Mouse (Mus musculus) thymus, postnatal 25 days (tissue): Measurements from ENCODE around the gene Atxn7l3b.
"Not testable (repeated sequence)": the region's sequence is repeated elsewhere in the genome, so short reads cannot be mapped to it uniquely, and the experiment has no call there.

Experiments
- DNase-seq: peaks from one replicate; pipeline ENCODE4 v3.0.0; 2022

Atxn7l3b gene

DNA sequence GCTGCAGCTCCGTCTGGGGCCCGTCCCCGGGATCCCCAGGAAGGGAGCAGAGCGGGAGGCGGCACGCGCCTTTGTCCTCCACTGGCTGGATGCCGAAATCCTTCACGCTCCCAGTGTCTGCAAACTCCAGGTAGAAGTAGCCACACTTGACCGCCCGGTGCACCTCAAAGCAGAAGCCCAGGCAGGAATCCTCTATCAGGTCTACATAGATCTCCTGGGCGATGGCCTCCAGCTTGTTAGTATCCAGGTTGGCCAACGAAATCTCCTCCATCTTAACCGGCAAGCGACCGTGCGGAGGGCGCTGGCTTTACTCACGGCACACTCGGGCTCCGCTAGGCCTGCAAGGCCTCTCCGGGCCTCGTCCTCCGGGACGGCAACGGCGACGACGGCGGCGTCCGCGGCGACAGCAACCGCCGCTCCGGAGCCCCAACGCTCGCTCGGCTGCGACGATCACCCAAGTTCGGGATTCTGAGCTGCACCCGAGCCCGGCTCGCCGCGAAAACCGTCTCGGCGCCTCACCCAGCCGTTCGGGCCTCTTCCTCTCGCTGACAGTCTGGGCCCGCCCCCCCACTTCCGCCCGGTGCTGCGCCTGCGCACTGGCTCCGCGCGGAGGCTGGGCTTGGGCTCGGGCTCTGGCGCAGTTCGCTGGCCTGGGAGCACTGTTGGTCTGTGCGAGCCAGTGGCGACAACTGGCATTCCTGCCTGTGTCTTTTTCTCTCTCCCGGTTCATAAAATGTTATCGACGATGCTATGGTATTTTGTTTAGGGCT lies at the start of gene Atxn7l3b:
Gene Atxn7l3b, minus strand, starts transcription at position 550 of the 770 bp plus-strand sequence.
- peak; percentile 96 for DNase-seq

DNA sequence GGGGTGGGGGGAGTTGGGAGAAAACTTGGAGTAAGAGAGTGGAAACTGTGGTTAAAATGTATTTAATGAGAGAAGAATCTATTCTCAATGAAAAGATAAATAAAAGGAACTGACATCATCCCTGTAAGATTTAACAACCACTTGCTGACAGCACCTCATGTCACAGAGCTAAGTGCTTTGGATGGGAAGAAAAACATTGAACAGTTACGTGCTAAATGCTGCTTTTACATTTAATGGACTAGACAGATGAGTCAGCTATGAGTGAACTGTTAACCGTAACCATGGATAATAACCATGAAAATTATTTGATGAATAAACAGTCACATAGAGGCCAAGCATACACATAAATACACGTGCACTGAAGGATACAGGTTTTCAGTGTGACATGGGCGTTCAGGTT lies 48.8 kb upstream of the Atxn7l3b start:
- DNase-seq = no peak

DNA sequence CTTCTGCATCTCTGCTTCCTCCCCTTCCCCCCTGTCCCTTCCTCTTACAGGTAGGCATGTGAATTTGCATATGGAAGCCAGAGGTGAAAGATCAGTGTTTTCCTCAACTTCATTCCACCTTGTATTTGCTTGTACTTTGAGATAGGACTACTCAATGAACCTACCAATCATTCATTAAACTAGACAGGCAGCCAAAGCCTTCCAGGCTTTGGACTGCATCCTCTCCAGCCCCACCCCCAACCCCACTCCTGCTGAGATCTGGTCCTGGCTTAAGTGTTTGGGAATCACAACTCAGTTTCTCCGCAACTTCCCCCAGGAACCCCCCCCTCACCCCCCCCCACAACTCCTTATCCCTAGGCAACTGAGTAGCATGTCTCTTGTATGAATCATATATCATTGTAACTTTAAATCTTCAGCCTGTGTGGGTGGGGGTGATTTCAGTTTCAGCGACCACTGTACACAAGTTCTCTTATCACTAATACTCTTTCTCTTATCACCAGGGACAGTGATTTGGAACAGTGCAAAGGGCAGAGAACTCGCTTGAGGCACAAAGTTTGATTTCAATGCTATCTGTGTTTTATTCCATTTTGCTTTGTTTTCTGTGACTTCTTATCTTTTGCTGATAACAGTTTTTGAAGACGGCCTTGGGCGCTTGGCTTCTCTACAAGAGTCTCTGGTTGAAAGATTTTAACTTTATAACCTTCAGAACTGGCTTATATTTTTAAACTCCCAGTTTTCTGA lies 44.7 kb upstream of the Atxn7l3b start:
- DNase-seq = no peak

DNA sequence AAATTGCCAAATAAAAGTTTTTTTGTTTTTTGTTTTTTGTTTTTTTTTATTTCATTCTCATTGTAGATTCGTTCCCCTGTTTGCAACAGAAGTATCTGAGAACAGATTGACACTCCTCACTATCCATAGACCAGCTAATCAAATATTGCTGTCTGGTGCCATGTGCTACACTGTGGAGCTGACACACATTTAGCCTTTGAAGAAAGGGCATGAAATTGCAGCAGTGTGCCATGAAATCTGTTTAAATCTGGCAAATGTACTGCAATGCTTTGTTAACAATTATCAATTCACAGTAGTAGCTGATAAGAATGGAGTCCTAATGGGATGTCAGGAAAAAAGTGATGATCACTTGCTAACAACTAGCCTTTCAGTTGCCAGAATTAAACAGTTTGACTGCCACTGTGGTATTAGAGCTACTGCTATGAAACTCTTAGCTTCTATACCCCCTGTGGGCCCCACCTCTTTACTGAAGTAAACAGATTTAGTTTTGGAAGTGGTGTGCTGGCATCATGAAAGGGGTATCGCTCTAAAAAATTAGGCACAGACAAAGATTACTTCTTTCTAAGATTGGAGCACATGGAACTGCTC lies 41.3 kb upstream of the Atxn7l3b start:
- DNase-seq = no peak

DNA sequence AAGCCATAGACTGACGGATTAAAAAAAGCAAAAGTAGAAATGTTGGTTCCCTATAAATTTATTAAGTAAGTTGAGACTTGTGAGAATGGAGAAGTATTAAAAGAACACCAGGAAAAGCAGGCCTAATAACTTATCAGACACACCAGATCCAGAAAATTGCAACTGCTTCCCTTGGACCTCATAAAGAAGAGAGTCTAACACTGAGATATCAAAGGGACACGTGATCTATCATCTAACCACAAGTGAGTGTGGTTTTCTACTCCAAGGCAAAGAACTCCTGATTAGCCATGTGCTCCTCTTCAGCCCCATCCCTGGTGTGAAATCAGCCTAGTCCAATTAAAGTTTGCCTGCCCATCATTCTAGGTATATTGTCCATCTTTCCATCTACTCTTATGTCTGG lies 38.8 kb upstream of the Atxn7l3b start:
- no peak for DNase-seq

DNA sequence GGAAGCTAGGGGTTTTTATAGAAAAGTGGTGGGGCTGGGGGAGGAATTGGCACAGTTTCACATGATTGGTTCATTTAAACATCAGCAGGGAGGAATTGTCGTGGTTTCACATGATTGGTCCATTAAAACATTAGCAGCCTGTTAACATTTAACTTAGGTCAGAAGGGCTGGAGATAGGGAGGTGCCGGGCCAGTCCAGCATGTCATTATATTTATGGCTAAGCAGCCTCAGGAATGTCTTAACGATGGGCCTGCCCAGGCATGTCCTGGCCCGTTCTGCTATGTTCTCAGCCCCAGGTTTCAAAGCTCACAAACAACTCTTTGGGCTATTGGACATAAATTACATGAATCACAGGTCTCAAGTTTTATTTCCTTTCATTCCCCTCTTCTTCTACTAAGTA lies 33.4 kb upstream of the Atxn7l3b start:
- not testable (repeated sequence) for DNase-seq

DNA sequence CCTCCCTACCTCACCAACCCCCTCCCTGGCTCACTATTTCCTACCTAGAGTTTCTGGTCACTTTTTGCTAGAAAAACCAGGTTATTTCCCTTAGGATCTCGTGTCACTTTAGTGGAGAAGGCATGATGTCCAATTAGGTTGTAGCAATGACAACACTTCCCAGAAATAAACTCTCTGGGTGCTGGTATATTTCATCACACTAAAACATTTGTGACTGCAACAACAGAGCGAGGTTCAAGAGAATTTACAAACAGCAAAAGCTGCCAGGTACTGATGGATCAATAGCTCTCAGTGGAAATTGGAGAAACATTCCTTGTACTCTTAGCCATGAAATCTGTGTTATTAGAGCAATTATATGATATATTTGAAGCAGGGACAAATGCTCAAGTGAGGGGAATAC lies 25.3 kb upstream of the Atxn7l3b start:
- no peak for DNase-seq

DNA sequence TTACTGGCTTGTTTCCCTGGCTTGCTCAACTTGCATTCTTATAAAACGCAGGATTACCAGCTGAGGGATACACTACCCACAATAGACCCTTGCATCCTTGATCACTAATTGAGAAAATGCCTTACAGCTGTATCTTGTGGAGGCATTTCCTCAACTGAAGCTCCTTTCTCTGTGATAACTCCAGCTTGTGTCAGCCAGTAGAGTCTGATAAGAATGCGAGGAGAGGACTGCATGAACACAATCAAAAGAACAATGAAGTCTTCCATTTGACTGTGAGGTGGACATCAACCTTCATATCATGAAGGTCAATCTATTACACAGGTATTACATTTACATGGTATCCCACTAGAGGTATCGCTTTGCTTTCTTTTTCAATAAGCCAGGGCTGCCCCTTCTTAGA lies 19.7 kb upstream of the Atxn7l3b start:
- DNase-seq = no peak

DNA sequence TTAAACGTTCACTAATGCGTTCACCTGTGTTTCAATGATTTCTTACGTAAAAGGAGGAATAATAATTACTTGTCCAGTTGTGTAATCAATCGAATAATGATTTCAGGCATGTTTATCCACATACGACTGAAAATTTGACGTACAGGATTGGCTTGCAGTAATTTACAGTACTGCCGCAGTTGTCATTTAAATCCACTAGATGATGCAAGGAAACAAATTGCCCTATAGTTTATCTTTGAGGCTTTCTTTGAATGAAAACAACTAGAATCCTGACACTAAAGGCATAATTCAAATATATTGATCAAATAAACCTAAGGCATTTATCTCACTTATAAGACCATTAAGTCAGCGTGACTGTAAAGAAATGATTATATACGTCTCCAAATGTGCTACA lies 418 bp upstream of the Atxn7l3b start:
- DNase-seq = no peak

DNA sequence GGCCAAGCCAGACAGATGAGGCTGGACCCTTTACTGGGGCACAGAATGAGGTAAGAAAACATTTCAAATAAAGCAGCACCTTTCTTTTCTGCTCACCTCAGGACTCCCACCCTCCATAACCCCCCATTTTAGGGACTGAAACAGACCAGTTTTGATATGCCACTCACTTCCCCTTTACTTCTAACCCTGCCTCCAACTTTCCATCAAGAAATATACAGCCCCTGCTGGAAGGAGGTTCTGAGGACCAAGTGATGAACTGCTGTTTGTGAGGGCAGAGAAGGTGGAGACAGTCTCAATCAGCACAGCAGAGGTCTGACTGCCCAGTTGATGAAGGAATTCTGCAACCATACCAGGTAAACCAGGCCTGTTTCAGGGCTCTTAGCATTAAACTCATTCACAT lies 1.8 kb downstream of the Atxn7l3b start:
- no peak for DNase-seq

DNA sequence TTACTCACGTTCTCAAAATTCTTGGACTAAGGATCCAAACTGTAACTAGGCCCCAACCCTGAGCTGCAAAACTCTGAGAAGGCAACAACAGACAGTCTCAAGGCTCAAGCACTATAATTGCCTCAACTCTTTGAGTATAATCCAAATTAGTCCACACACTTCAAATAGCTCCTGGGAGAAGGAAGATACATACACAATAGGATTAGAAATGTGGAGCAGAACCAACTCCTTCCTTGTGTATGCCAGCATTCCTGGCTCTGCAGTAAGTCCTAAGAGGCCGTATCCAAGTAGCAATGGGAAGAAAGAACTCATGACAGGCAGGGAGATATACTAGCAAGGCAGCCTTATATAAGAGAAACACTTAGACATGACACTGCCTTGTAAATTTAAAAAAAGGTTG lies 2.5 kb downstream of the Atxn7l3b start:
- DNase-seq = no peak

DNA sequence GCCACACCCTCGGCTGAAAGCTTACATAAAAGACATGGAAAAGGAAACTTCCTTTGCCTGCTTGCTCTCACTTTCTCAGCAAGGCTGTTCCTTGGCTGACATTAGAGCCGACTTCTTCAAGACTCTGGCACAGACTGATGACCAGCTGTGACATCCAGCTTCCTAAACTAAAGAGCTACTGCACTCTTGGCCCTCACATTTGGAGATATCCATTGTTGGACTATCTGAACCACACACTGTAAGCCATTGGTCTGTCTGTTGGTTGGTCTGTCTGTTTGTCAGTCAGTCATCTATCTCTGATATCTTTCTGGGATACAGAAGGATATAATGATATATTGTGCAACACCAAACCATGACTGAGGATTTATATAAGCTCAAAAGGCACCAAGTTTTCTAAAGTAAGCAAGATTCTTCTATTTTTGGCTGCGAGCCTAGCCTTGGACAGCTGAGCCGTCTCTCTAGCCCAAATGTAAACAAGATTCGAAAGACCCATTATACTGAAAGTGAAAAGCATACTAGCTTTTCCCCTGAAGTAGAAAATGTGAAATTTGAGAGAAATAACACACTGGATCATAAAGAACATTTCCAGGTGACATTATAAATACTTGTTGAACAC lies 12.1 kb downstream of the Atxn7l3b start:
- no peak for DNase-seq

DNA sequence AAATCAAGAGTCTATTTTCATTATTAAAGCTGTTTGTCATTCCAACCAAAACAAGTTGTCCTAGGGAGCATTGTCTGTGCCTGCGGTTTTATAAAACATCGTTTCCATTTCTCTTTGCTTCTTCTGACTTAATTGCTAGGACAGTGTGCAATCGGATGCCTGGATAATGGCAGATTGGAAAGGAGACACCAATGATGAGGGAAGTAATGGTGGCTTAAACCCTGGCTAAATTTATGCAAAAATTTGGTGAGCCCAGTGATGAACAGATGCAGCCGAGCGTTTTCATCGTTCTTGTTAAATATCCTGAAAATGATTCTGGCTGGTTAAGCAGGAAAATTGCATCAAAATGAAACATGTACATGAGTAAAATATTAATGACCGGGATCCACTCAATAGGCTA lies 28.6 kb downstream of the Atxn7l3b start:
- DNase-seq = no peak

DNA sequence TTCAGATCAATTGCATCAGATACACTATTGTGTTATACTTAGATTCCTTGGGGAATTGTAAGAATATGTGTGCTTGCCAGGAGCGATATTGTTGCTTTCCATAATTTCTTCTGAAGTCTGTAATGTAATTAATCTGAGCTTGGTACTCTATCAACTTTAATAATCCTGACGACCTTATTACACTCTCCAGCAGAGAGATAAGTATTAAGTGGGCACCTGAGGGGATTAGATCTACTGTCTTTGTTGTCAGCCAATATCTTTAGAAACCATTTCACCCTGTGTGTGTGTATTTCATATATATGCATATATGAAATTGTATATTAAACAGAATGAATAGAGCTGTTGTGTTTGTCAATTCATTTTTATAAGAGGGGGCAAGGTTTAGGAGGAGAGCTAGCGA lies 29.0 kb downstream of the Atxn7l3b start:
- DNase-seq = no peak

DNA sequence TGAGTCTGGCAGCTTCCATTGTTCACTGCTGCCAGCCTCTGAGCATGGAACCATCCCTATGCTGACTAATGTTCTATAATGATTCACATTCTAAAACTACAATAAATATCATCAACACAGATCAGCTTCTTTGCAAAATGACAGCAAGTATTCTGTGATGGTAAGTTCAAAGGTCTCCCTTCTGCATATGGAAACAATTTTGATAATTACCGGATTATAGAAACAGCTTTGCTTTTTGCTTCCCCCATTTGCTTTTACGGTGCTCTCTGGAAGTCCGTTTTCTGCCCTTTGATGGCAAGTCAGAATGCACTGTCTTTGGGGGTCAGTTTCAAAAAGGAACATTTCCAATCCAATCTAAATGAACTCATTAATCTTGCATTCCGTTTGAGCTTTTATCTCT lies 32.2 kb downstream of the Atxn7l3b start:
- DNase-seq = no peak

DNA sequence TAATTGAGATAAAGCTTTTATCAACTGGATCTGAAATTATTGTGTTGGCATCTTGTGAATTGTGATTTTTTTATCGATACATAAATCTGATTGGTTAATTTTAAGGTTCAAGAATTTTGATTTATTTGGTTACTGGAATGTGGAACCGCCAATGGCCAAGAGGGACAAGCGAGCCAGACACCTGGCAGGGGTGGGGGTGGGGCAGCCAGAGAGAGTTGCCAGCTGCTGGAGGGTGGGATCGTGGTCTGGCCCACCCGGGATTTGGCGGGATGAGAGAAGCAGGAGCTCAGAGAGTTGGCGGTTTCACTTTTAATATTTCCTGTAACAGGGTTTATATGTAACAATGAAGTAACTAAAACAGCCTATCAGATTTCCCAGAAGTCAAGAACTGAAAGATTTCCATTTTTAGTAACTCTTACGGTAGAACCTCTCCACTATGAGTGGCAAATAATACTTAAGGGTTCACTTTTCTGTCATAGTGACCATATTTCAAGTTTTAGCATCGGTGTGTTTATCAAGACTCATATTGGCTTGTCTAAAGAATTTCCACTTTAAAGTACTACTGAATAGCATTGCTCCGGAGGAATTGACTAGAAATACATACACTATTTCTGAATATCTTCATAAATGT lies 35.1 kb downstream of the Atxn7l3b start:
- no peak for DNase-seq

DNA sequence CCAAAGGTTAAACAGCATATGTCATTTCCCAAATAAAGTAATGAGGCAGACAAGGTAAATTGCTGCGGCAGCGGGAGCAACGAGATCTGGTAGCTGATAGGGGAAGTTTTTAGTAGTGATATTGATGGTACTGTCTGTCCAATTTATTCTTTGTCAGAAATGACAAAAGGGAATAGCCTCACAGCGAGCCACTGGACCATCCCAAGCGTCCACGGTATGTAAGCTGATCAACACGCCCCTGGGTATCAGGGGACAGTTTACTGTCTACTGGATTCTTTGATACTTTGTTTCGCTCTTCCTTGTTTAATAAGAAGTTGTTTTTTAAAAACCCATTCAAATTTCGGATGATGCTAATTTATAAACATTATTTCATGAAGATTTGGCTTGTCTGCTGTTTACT lies 44.7 kb downstream of the Atxn7l3b start:
- DNase-seq = no peak

DNA sequence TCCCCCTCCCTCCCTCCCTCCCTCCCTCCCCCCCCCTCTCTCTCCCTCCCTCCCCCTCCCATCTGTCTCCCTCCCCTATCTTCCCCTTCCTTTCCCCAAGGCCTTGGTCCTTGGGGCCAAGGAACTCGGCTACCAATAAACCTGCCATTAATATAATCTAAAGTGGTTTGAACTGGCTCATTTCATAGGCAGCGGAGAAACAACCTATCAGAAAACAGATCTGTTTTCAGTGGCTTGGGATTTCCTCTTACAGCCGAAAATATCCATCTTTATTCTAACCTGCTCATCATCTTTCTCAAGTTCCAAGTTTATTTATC lies 45.2 kb downstream of the Atxn7l3b start:
- no peak for DNase-seq

DNA sequence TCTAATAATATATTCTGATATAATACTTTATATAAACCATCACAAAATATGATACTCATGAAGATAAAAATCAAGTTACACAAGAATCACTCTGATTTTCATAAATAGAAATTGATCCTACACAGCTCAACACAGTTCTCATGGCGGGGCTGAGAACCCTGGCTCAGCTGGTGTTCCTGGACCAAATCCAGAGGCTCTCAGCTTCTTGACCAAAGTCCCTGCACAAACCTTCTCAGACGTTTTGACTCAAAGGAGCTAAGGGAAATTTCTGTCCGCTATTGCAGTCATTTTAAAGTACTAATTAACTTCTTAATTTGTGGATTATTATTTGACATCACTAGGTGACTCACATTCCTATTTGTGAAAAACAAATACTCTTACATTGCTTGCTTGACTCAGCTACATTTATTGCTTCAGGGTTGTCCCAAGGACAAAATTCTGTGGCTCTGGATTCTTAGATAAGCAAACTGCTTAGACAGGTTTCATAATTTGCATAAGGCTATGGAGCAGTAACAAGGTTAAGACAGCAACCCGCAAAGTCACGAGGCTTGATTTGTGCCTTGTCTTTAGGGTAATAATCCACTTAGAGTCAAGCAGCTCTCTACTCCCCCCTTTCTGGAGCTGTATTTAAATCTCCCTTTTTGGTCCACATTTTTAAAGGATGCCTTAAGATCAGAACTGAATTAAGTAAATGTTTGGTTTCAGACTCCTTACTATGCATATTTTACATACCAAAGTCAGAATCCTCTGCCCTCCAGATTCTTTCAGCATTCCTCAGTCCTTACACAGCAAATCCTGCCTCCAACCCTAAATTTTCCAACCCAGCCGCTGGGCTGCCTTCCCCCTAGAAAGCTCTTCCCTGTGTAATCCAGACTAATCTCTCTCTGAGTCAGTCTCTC lies 45.8 kb downstream of the Atxn7l3b start:
- DNase-seq = no peak

DNA sequence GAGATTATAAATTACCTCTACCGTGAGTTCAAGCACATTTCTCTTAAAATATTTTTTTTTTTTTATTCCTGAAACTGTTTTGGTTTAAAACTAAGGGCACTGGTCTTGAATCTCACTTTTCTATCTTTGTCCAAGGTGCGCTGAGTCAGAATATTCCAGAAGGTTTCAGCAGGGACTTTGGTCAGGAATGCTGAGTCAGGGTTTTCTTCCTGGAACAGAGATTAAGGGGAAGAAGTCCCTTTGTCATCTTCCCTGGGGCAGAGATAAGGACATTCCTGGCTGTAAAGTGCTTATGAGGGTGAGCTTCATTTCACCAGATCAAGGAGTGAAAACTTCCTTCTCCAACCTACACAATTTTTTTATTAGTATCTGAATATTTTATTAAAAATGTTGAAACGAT lies 46.7 kb downstream of the Atxn7l3b start:
- DNase-seq = no peak

DNA sequence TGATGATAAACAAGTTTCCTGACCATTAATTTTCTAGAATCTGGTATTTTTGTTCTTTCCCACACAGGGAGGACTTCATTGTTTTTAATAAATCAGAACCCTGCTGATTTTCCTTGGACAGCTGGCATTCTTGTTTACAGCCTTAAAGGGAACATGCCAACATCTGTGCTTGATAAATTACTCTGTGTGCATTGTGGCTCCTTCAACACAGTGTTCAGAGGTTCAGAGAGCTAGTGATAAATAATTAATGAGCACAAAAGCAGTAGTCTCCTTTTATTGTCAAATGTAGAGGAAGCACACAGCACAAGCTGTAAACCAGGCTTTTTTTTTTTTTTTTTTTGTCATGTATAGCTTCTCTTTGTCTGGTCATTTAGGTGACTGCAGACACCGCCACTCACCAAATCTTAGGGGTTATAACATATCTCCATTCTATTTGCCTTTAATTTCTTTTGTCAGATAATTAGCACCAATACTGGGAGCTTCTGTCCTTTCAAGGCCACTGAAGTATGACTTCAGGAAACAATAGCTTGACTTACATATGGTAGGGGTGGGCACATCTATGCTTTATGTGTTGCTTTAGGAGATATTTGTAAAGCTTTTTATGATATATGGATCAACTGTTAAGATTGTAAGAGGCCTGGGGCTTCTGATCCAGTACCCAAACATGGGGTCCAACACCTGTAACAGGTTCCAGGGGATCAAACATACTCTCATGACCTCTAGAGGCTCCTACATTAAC lies 52.0 kb downstream of the Atxn7l3b start:
- DNase-seq = no peak
